In the genomic region with DNA sequence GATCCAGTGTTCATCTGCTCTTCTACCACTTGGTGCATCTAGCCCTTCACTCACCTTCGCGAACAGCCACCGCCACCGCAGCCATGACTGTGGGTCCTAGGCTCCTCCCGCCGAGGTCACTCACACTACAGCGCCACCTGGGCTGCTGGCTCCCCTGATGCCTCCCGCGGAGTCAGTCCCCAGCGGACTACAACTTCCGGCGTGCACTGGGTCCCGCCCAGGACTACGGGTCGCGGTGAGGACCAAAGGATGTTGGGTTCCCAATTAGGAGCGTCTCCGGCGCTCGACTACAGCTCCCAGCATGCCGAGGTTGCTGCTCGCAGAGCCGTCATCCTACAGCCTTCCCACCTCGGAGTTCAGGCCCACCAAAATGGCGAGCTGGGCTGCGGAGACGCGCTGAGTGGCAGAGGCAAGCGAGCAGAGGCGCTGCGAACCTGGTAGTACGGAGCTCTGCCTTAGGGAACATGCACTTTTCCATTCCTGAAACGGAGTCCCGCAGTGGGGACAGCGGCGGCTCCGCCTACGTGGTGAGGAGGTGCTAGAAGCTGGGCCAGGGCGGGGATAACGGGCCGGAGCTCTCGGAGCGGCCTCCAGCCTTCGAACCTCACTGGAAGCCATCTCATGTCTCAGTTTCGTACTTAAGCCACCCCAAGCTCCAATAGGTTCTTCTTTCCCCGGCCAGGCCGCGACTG, we compare ENCODE assay signal across 8 mouse cellular contexts. TPM values are rescaled to one million over a fixed set of nuclear protein-coding genes. Genes with fewer than 3 reads are reported as not detected.
DNase-seq lines count a peak whose midpoint lies in the region; ATAC-seq lines count a peak whose summit lies in the region.

A gene (plus strand): TSS at position 289 of the 692 bp plus-strand sequence.
A gene (minus strand): TSS at position 492 of the 692 bp plus-strand sequence.

- no peaks in the 10 kb centered on the region for H3K27me3 ChIP-seq in heart, embryonic 14.5 days (ENCODE audit: control insufficient read depth, insufficient read depth, low read length)
- no peaks in the 10 kb centered on the region for H3K27me3 ChIP-seq in liver, embryonic 13.5 days
- no peaks in the 10 kb centered on the region for H3K27me3 ChIP-seq in stomach, embryonic 16.5 days (ENCODE audit: control insufficient read depth, insufficient read depth, low read length)

- peaks cover 4 to 19% of the 10 kb centered on the region in 2 experiments; a peak in 3 of 4 replicates for H3K4me1 ChIP-seq in heart, embryonic 14.5 days (ENCODE audit: control insufficient read depth in 2 of 2, insufficient read depth in 2 of 2, low read length in 2 of 2)
- peaks cover 39% of the 10 kb centered on the region for H3K4me1 ChIP-seq in liver, embryonic 13.5 days (replicated peaks)
- peaks cover 21% of the 10 kb centered on the region for H3K4me1 ChIP-seq in stomach, embryonic 16.5 days (ENCODE audit: control insufficient read depth, insufficient read depth, low read length)

- peak within 1 kb of the TSS; percentile 87 to 91 for H3K27ac ChIP-seq in heart, embryonic 14.5 days (replicated peaks in 1 of 2; ENCODE audit: control insufficient read depth in 1 of 2, insufficient read depth in 1 of 2, low read depth in 2 of 2, low read length in 2 of 2)
- H3K27ac ChIP-seq in liver, embryonic 13.5 days = peak within 1 kb of the TSS; percentile 89
- H3K27ac ChIP-seq in stomach, embryonic 16.5 days (ENCODE audit: low read length) = peak within 1 kb of the TSS; percentile 86

- DNase-seq in c-Kit-negative CD71-positive TER-119-positive erythroid progenitor cells, embryonic 14.5 days (ENCODE audit: low read depth, low spot score) = peak; percentile 97
- DNase-seq in fibroblast of lung, adult 2 months (ENCODE audit: low read depth) = peak; percentile 97
- DNase-seq in kidney, postnatal 14 days = peak; percentile 99
- DNase-seq in liver, embryonic 13.5 days = peak; percentile 99
- DNase-seq in neural tube, embryonic 10.5 days (ENCODE audit: extremely low spot score, low spot score) = peak; percentile 100

- peak within 1 kb of the TSS; percentile 93 for H3K9ac ChIP-seq in heart, embryonic 14.5 days (ENCODE audit: low read length)
- peak within 1 kb of the TSS; percentile 96 for H3K9ac ChIP-seq in liver, embryonic 13.5 days
- peak within 1 kb of the TSS; percentile 95 for H3K9ac ChIP-seq in stomach, embryonic 16.5 days (ENCODE audit: low read length)

- H3K36me3 ChIP-seq in heart, embryonic 14.5 days (ENCODE audit: control insufficient read depth, insufficient read depth, low read length) = peaks cover 75% of the 10 kb centered on the region
- peaks cover 71% of the 10 kb centered on the region for H3K36me3 ChIP-seq in liver, embryonic 13.5 days
- H3K36me3 ChIP-seq in stomach, embryonic 16.5 days (ENCODE audit: control insufficient read depth, insufficient read depth, low read length) = peaks cover 40% of the 10 kb centered on the region

- peak within 1 kb of the TSS; percentile 90 for H3K4me2 ChIP-seq in heart, embryonic 14.5 days (ENCODE audit: low read length)
- peak within 1 kb of the TSS; percentile 89 for H3K4me2 ChIP-seq in liver, embryonic 13.5 days
- peak within 1 kb of the TSS; percentile 79 for H3K4me2 ChIP-seq in stomach, embryonic 16.5 days (ENCODE audit: low read depth, low read length)

- WGBS in heart, embryonic 14.5 days = under 1% methylated on average over 48 of the region's 48 CpGs
- WGBS in liver, embryonic 13.5 days (ENCODE audit: insufficient replicate concordance) = under 1% methylated on average over 48 of the region's 48 CpGs
- WGBS in stomach, embryonic 16.5 days = under 1% methylated on average over 48 of the region's 48 CpGs

- H3K9me3 ChIP-seq in heart, embryonic 14.5 days (ENCODE audit: control insufficient read depth, low read length) = no peaks in the 10 kb centered on the region
- H3K9me3 ChIP-seq in liver, embryonic 13.5 days (replicated peaks) = no peaks in the 10 kb centered on the region
- H3K9me3 ChIP-seq in stomach, embryonic 16.5 days (replicated peaks; ENCODE audit: control insufficient read depth, low read length) = no peaks in the 10 kb centered on the region

- peak within 1 kb of the TSS; percentile 71 to 98 for H3K4me3 ChIP-seq in heart, embryonic 14.5 days (ENCODE audit: control insufficient read depth in 1 of 2, insufficient read depth in 1 of 2, low read depth in 1 of 2, low read length in 2 of 2)
- H3K4me3 ChIP-seq in liver, embryonic 13.5 days (replicated peaks) = peak within 1 kb of the TSS; percentile 82
- H3K4me3 ChIP-seq in stomach, embryonic 16.5 days (replicated peaks; ENCODE audit: low read length) = peak within 1 kb of the TSS; percentile 97

- peak; percentile 93 for ATAC-seq in CD4-positive, CD25-positive, alpha-beta regulatory T cell, adult 4 months
- ATAC-seq in heart, embryonic 14.5 days (ENCODE audit: insufficient number of reproducible peaks, insufficient read depth, low FRiP score, low read depth) = peak; percentile 96
- ATAC-seq in liver, embryonic 13.5 days (ENCODE audit: low read depth) = peak; percentile 96
- peak; percentile 97 for ATAC-seq in stomach, embryonic 16.5 days (ENCODE audit: insufficient read depth, low FRiP score)

RNA-seq across cellular contexts. Expression of the first gene that starts in this region (rescaled TPM):
- polyA plus RNA-seq in CD4-positive, CD25-positive, alpha-beta regulatory T cell, adult 4 months (2017; shearing (Covaris generic)) = 100 to 1,000 TPM; 111 to 171 TPM
- 118 and 120 TPM in 2 replicates for polyA plus RNA-seq in heart, embryonic 14.5 days (2014; fragmentation: Nextera tagmentation; extraction: Ambion mirVana)
- 49.6 and 49.7 TPM in 2 replicates for polyA plus RNA-seq in liver, embryonic 13.5 days (2015; fragmentation: Nextera tagmentation; extraction: Ambion mirVana)
- 129 and 131 TPM in 2 replicates for polyA plus RNA-seq in stomach, embryonic 16.5 days (2015; fragmentation: Nextera tagmentation; extraction: Ambion mirVana)

RNA-seq across cellular contexts. Expression of the second gene that starts in this region (rescaled TPM):
- 10 to 100 TPM; 47.9 to 49.1 TPM for polyA plus RNA-seq in CD4-positive, CD25-positive, alpha-beta regulatory T cell, adult 4 months (2017; shearing (Covaris generic))
- 50.7 and 52.5 TPM in 2 replicates for polyA plus RNA-seq in heart, embryonic 14.5 days (2014; fragmentation: Nextera tagmentation; extraction: Ambion mirVana)
- 57.1 and 64.0 TPM in 2 replicates for polyA plus RNA-seq in liver, embryonic 13.5 days (2015; fragmentation: Nextera tagmentation; extraction: Ambion mirVana)
- 66.5 and 66.7 TPM in 2 replicates for polyA plus RNA-seq in stomach, embryonic 16.5 days (2015; fragmentation: Nextera tagmentation; extraction: Ambion mirVana)

Comparison
In these comparisons a context has a peak if more than half of its experiments do, and no peak if none do; other contexts are left out.
1. Peak in every context shown above with its lines: DNase-seq, ATAC-seq, H3K4me3 ChIP-seq and H3K27ac ChIP-seq.